In genomic region chr17:26560526-26561289, GRCm38 (mm10) we compare ENCODE assay signal across 8 mouse cellular contexts. TPM values are rescaled to one million over a fixed set of nuclear protein-coding genes. Genes with fewer than 3 reads are reported as not detected.
DNase-seq lines count a peak whose midpoint lies in the region; ATAC-seq and TF ChIP-seq lines count a peak whose summit lies in the region.

No protein-coding gene starts in this region.

- peak overlapping the region; percentile 95 for H3K9ac ChIP-seq in heart, embryonic 14.5 days (ENCODE audit: low read length)
- H3K9ac ChIP-seq in ES-Bruce4 (ENCODE audit: low read depth, poor library complexity, severe bottlenecking) = peak overlapping the region; percentile 65
- H3K9ac ChIP-seq in limb, embryonic 15.5 days = peak overlapping the region; percentile 85
- peak overlapping the region; percentile 81 for H3K9ac ChIP-seq in stomach, postnatal 0 days (ENCODE audit: low read length)

- peaks cover 15% of the 10 kb centered on the region for H3K36me3 ChIP-seq in heart, embryonic 14.5 days (ENCODE audit: control insufficient read depth, insufficient read depth, low read length)
- 0 out of 2 replicates have a peak, but pooled peaks cover 4% of the 10 kb centered on the region for H3K36me3 ChIP-seq in ES-Bruce4 (ENCODE audit: control insufficient read depth, insufficient read depth, low read length, poor library complexity, severe bottlenecking)
- H3K36me3 ChIP-seq in limb, embryonic 15.5 days = peaks cover 23% of the 10 kb centered on the region
- no peaks in the 10 kb centered on the region for H3K36me3 ChIP-seq in stomach, postnatal 0 days (ENCODE audit: control insufficient read depth, insufficient read depth, low read length)

- no peak for TF ChIP-seq EP300 in ES-Bruce4 (IDR thresholded peaks at IDR 0.05; ENCODE audit: insufficient read depth, low read depth, low read length)
- no peak for TF ChIP-seq EP300 in stomach, postnatal 0 days (optimal IDR thresholded peaks at IDR 0.05)

- H3K9me3 ChIP-seq in heart, embryonic 14.5 days (ENCODE audit: control insufficient read depth, low read length) = no peaks in the 10 kb centered on the region
- H3K9me3 ChIP-seq in ES-Bruce4 (replicated peaks; ENCODE audit: control insufficient read depth, insufficient read depth, low read length, poor library complexity, severe bottlenecking) = no peaks in the 10 kb centered on the region
- no peaks in the 10 kb centered on the region for H3K9me3 ChIP-seq in limb, embryonic 15.5 days
- no peaks in the 10 kb centered on the region for H3K9me3 ChIP-seq in stomach, postnatal 0 days (ENCODE audit: control insufficient read depth, low read length)

- 30% methylated on average over 9 of the region's 9 CpGs for WGBS in heart, embryonic 14.5 days
- 27% methylated on average over 9 of the region's 9 CpGs for WGBS in limb, embryonic 15.5 days
- 29% methylated on average over 9 of the region's 9 CpGs for WGBS in stomach, postnatal 0 days

- H3K4me3 ChIP-seq in heart, embryonic 14.5 days (ENCODE audit: control insufficient read depth in 1 of 2, insufficient read depth in 1 of 2, low read depth in 1 of 2, low read length in 2 of 2) = peak overlapping the region; percentile 71 to 76
- H3K4me3 ChIP-seq in ES-Bruce4 (ENCODE audit: low read depth, low read length) = peak overlapping the region; percentile 98
- peak overlapping the region; percentile 48 for H3K4me3 ChIP-seq in embryonic fibroblast, embryonic 13.5 days (ENCODE audit: insufficient read depth, low read length)
- peak overlapping the region; percentile 76 for H3K4me3 ChIP-seq in limb, embryonic 15.5 days
- H3K4me3 ChIP-seq in stomach, postnatal 0 days (ENCODE audit: low read depth, low read length) = peak overlapping the region; percentile 76

- peak overlapping the region; percentile 68 to 76 for H3K27ac ChIP-seq in heart, embryonic 14.5 days (replicated peaks in 1 of 2; ENCODE audit: control insufficient read depth in 1 of 2, insufficient read depth in 1 of 2, low read depth in 2 of 2, low read length in 2 of 2)
- H3K27ac ChIP-seq in ES-Bruce4 (ENCODE audit: insufficient read depth, low read length) = peak overlapping the region; percentile 90
- peak overlapping the region; percentile 80 for H3K27ac ChIP-seq in embryonic fibroblast, embryonic 13.5 days (ENCODE audit: insufficient read depth, low read length)
- peak overlapping the region; percentile 87 for H3K27ac ChIP-seq in limb, embryonic 15.5 days
- H3K27ac ChIP-seq in stomach, postnatal 0 days (replicated peaks) = peak overlapping the region; percentile 2; the same call in 1 of the 2 replicates

- no peak for TF ChIP-seq CTCF in ES-Bruce4 (IDR thresholded peaks at IDR 0.05; ENCODE audit: low read depth, low read length)
- TF ChIP-seq CTCF in embryonic fibroblast, embryonic 13.5 days (IDR thresholded peaks at IDR 0.05; ENCODE audit: borderline replicate concordance, insufficient read depth, low read length) = no peak
- no peak for TF ChIP-seq CTCF in stomach, postnatal 0 days (IDR thresholded peaks at IDR 0.05; ENCODE audit: low read depth)

- peaks cover 15 to 22% of the 10 kb centered on the region in 2 experiments for H3K4me1 ChIP-seq in heart, embryonic 14.5 days (ENCODE audit: control insufficient read depth in 2 of 2, insufficient read depth in 2 of 2, low read length in 2 of 2)
- H3K4me1 ChIP-seq in ES-Bruce4 (ENCODE audit: control insufficient read depth, insufficient read depth, low read length) = peaks cover 2% of the 10 kb centered on the region
- H3K4me1 ChIP-seq in embryonic fibroblast, embryonic 13.5 days (ENCODE audit: control insufficient read depth, insufficient read depth, low read length) = peaks cover 6% of the 10 kb centered on the region; the same call in 1 of the 2 replicates
- H3K4me1 ChIP-seq in limb, embryonic 15.5 days = peaks cover 28% of the 10 kb centered on the region
- H3K4me1 ChIP-seq in stomach, postnatal 0 days (replicated peaks; ENCODE audit: control insufficient read depth, insufficient read depth) = peaks cover 8% of the 10 kb centered on the region

- ATAC-seq in heart, embryonic 14.5 days (ENCODE audit: insufficient number of reproducible peaks, insufficient read depth, low FRiP score, low read depth) = no peak
- no peak for ATAC-seq in limb, embryonic 15.5 days (ENCODE audit: insufficient number of reproducible peaks, low FRiP score, low TSS enrichment, low read depth)
- ATAC-seq in stomach, postnatal 0 days (ENCODE audit: low FRiP score, low TSS enrichment) = no peak; the same call in 1 of the 2 replicates

- no peak for DNase-seq in heart, postnatal 4 days
- DNase-seq in stomach, postnatal 0 days (ENCODE audit: low spot score) = no peak
- no peak for DNase-seq in adrenal gland, postnatal 25 days
- DNase-seq in right cerebral cortex, postnatal 25 days = no peak

- TF ChIP-seq POLR2A in ES-Bruce4 (IDR thresholded peaks at IDR 0.05; ENCODE audit: insufficient read depth, low read length) = no peak
- peak; percentile 32; the same call in 1 of the 2 replicates for TF ChIP-seq POLR2A in embryonic fibroblast, embryonic 13.5 days (IDR thresholded peaks at IDR 0.05; ENCODE audit: low read depth, low read length)

- peak overlapping the region; percentile 92 for H3K4me2 ChIP-seq in heart, embryonic 14.5 days (ENCODE audit: low read length)
- peak overlapping the region; percentile 87 for H3K4me2 ChIP-seq in limb, embryonic 15.5 days
- H3K4me2 ChIP-seq in stomach, postnatal 0 days (replicated peaks; ENCODE audit: low read depth) = peak overlapping the region; percentile 92

- no peaks in the 10 kb centered on the region for H3K27me3 ChIP-seq in heart, embryonic 14.5 days (ENCODE audit: control insufficient read depth, insufficient read depth, low read length)
- H3K27me3 ChIP-seq in ES-Bruce4 (ENCODE audit: control insufficient read depth, insufficient read depth, low read length, poor library complexity, severe bottlenecking) = no peaks in the 10 kb centered on the region
- no peaks in the 10 kb centered on the region for H3K27me3 ChIP-seq in limb, embryonic 15.5 days
- H3K27me3 ChIP-seq in stomach, postnatal 0 days (ENCODE audit: control insufficient read depth, insufficient read depth, low read length) = no peaks in the 10 kb centered on the region

RNA-seq across cellular contexts. Expression of gene Ergic1, which starts 0.6 kb away (rescaled TPM):
- polyA plus RNA-seq in heart, embryonic 14.5 days (2014; fragmentation: Nextera tagmentation; extraction: Ambion mirVana) = 120 and 121 TPM in 2 replicates
- total RNA-seq in heart, postnatal 4 days (2021) = 100 to 1,000 TPM; 109 to 115 TPM
- polyA plus RNA-seq in ES-Bruce4 (2011; ENCODE audit: insufficient read depth, insufficient read length, low read depth, missing spikeins) = 166 and 167 TPM in 2 replicates
- polyA plus RNA-seq in embryonic fibroblast, embryonic 13.5 days (2011; ENCODE audit: insufficient read length, low read depth, missing spikeins) = 376 and 420 TPM in 2 replicates
- polyA plus RNA-seq in limb, embryonic 15.5 days (2015; fragmentation: Nextera tagmentation; extraction: Ambion mirVana) = 122 and 130 TPM in 2 replicates
- 64.2 and 65.5 TPM in 2 replicates for polyA plus RNA-seq in stomach, postnatal 0 days (2015; fragmentation: Nextera tagmentation; extraction: Ambion mirVana)
- 138 and 168 TPM in 2 replicates for total RNA-seq in adrenal gland, postnatal 25 days (2021)

RNA-seq across cellular contexts. Expression of gene Dusp1, which starts 1.2 kb away (rescaled TPM):
- polyA plus RNA-seq in heart, embryonic 14.5 days (2014; fragmentation: Nextera tagmentation; extraction: Ambion mirVana) = 30.2 and 36.9 TPM in 2 replicates
- total RNA-seq in heart, postnatal 4 days (2021) = 10 to 100 TPM; 66.9 to 69.5 TPM
- 58.4 and 64.9 TPM in 2 replicates for polyA plus RNA-seq in ES-Bruce4 (2011; ENCODE audit: insufficient read depth, insufficient read length, low read depth, missing spikeins)
- polyA plus RNA-seq in embryonic fibroblast, embryonic 13.5 days (2011; ENCODE audit: insufficient read length, low read depth, missing spikeins) = 36.3 and 60.1 TPM in 2 replicates
- 27.3 and 32.5 TPM in 2 replicates for polyA plus RNA-seq in limb, embryonic 15.5 days (2015; fragmentation: Nextera tagmentation; extraction: Ambion mirVana)
- 27.7 and 33.1 TPM in 2 replicates for polyA plus RNA-seq in stomach, postnatal 0 days (2015; fragmentation: Nextera tagmentation; extraction: Ambion mirVana)
- 30.8 and 37.8 TPM in 2 replicates for total RNA-seq in adrenal gland, postnatal 25 days (2021)

Comparison
In these comparisons a context has a peak if more than half of its experiments do, and no peak if none do; other contexts are left out.
1. H3K27ac ChIP-seq: peak in every context shown above with its lines; median percentile 90 in ES-Bruce4; 87 in limb, embryonic 15.5 days; 80 in embryonic fibroblast, embryonic 13.5 days; 72 in heart, embryonic 14.5 days; 2 in stomach, postnatal 0 days.
2. H3K4me3 ChIP-seq: peak in every context shown above with its lines; median percentile 98 in ES-Bruce4; 76 in limb, embryonic 15.5 days; 76 in stomach, postnatal 0 days; 74 in heart, embryonic 14.5 days; 48 in embryonic fibroblast, embryonic 13.5 days.